Mouse (Mus musculus): Measurements from ENCODE around the gene Efcc1. TPM values are rescaled to one million over a fixed set of nuclear protein-coding genes. Genes with fewer than 3 reads are reported as not detected.
"Not testable (repeated sequence)": the region's sequence is repeated elsewhere in the genome, so short reads cannot be mapped to it uniquely, and the experiment has no call there.

Efcc1 gene
- polyA plus RNA-seq, 1 experiment, result not detected

- no peaks in the 10 kb centered on the region for H3K4me1 ChIP-seq (ENCODE audit: control insufficient read depth, insufficient read depth, low read length)
- H3K4me3 ChIP-seq (ENCODE audit: insufficient read depth, low read depth, low read length), result no peak overlapping the region
- H3K27ac ChIP-seq (ENCODE audit: insufficient read depth, low read depth, low read length), result no peak overlapping the region
- TF ChIP-seq CTCF (IDR thresholded peaks at IDR 0.05; ENCODE audit: insufficient read depth, low read depth, low read length), result no peak
- no peak for TF ChIP-seq POLR2A (IDR thresholded peaks at IDR 0.05; ENCODE audit: insufficient read depth, low read depth, low read length)
- 88% methylated on average over 8 of the region's 8 CpGs for WGBS
These were observed 19.7 kb downstream of the Efcc1 start for GRCm38 (mm10) chr6:87750184-87750910.

- no peak for TF ChIP-seq POLR2A (IDR thresholded peaks at IDR 0.05; ENCODE audit: insufficient read depth, low read depth, low read length)
- TF ChIP-seq CTCF (IDR thresholded peaks at IDR 0.05; ENCODE audit: insufficient read depth, low read depth, low read length), result no peak
- Histone ChIP-seq H3K4me1 (ENCODE audit: control insufficient read depth, insufficient read depth, low read length) (no peaks in the 10 kb centered on the region), H3K27ac (ENCODE audit: insufficient read depth, low read depth, low read length) (no peak overlapping the region), H3K4me3 (ENCODE audit: insufficient read depth, low read depth, low read length) (no peak overlapping the region)
- WGBS, result 95% methylated on average over 6 of the region's 6 CpGs
These were observed 20.9 kb downstream of the Efcc1 start for GRCm38 (mm10) chr6:87751574-87751973.

- no peak for TF ChIP-seq POLR2A (IDR thresholded peaks at IDR 0.05; ENCODE audit: insufficient read depth, low read depth, low read length)
- no peak for TF ChIP-seq CTCF (IDR thresholded peaks at IDR 0.05; ENCODE audit: insufficient read depth, low read depth, low read length)
- Histone ChIP-seq H3K27ac (ENCODE audit: insufficient read depth, low read depth, low read length) (no peak overlapping the region), H3K4me3 (ENCODE audit: insufficient read depth, low read depth, low read length) (no peak overlapping the region), H3K4me1 (ENCODE audit: control insufficient read depth, insufficient read depth, low read length) (no peaks in the 10 kb centered on the region)
- WGBS, result 98% methylated on average over 4 of the region's 4 CpGs
These were observed 24.5 kb downstream of the Efcc1 start for GRCm38 (mm10) chr6:87755196-87755595.

GRCm38 (mm10) chr6:87756896-87757295 lies 26.2 kb downstream of the Efcc1 start:
- Histone ChIP-seq H3K4me3 (ENCODE audit: insufficient read depth, low read depth, low read length) (no peak overlapping the region), H3K4me1 (ENCODE audit: control insufficient read depth, insufficient read depth, low read length) (no peaks in the 10 kb centered on the region), H3K27ac (ENCODE audit: insufficient read depth, low read depth, low read length) (no peak overlapping the region)
- TF ChIP-seq CTCF (IDR thresholded peaks at IDR 0.05; ENCODE audit: insufficient read depth, low read depth, low read length) (no peak), POLR2A (IDR thresholded peaks at IDR 0.05; ENCODE audit: insufficient read depth, low read depth, low read length) (no peak)
- 90% methylated on average over 8 of the region's 8 CpGs for WGBS

GRCm38 (mm10) chr6:87759404-87759803 lies 28.7 kb downstream of the Efcc1 start:
- TF ChIP-seq POLR2A (IDR thresholded peaks at IDR 0.05; ENCODE audit: insufficient read depth, low read depth, low read length) (no peak), CTCF (IDR thresholded peaks at IDR 0.05; ENCODE audit: insufficient read depth, low read depth, low read length) (no peak)
- Histone ChIP-seq H3K4me3 (ENCODE audit: insufficient read depth, low read depth, low read length) (no peak overlapping the region), H3K27ac (ENCODE audit: insufficient read depth, low read depth, low read length) (no peak overlapping the region), H3K4me1 (ENCODE audit: control insufficient read depth, insufficient read depth, low read length) (no peaks in the 10 kb centered on the region)
- 86% methylated on average over 3 of the region's 3 CpGs for WGBS

GRCm38 (mm10) chr6:87759850-87760249 lies 29.2 kb downstream of the Efcc1 start:
- WGBS, result 80% methylated on average over 3 of the region's 3 CpGs
- TF ChIP-seq CTCF (IDR thresholded peaks at IDR 0.05; ENCODE audit: insufficient read depth, low read depth, low read length) (no peak), POLR2A (IDR thresholded peaks at IDR 0.05; ENCODE audit: insufficient read depth, low read depth, low read length) (no peak)
- no peaks in the 10 kb centered on the region for H3K4me1 ChIP-seq (ENCODE audit: control insufficient read depth, insufficient read depth, low read length)
- no peak overlapping the region for H3K4me3 ChIP-seq (ENCODE audit: insufficient read depth, low read depth, low read length)
- H3K27ac ChIP-seq (ENCODE audit: insufficient read depth, low read depth, low read length), result no peak overlapping the region

- WGBS, result 90% methylated on average over 5 of the region's 5 CpGs
- no peak overlapping the region for H3K4me3 ChIP-seq (ENCODE audit: insufficient read depth, low read depth, low read length)
- TF ChIP-seq CTCF (IDR thresholded peaks at IDR 0.05; ENCODE audit: insufficient read depth, low read depth, low read length) (no peak), POLR2A (IDR thresholded peaks at IDR 0.05; ENCODE audit: insufficient read depth, low read depth, low read length) (no peak)
- no peaks in the 10 kb centered on the region for H3K4me1 ChIP-seq (ENCODE audit: control insufficient read depth, insufficient read depth, low read length)
- H3K27ac ChIP-seq (ENCODE audit: insufficient read depth, low read depth, low read length), result no peak overlapping the region
These were observed 31.5 kb downstream of the Efcc1 start for GRCm38 (mm10) chr6:87762161-87762560.

GRCm38 (mm10) chr6:87763376-87764280 lies 33.0 kb downstream of the Efcc1 start:
- H3K27ac ChIP-seq (ENCODE audit: insufficient read depth, low read depth, low read length), result no peak overlapping the region
- no peak overlapping the region for H3K4me3 ChIP-seq (ENCODE audit: insufficient read depth, low read depth, low read length)
- H3K4me1 ChIP-seq (ENCODE audit: control insufficient read depth, insufficient read depth, low read length), result no peaks in the 10 kb centered on the region
- WGBS, result 69% methylated on average over 4 of the region's 4 CpGs
- no peak for TF ChIP-seq POLR2A (IDR thresholded peaks at IDR 0.05; ENCODE audit: insufficient read depth, low read depth, low read length)
- no peak for TF ChIP-seq CTCF (IDR thresholded peaks at IDR 0.05; ENCODE audit: insufficient read depth, low read depth, low read length)

- WGBS, result 92% methylated on average over 2 of the region's 2 CpGs
- not testable (repeated sequence) for H3K4me1 ChIP-seq (ENCODE audit: control insufficient read depth, insufficient read depth, low read length); H3K4me3 ChIP-seq (ENCODE audit: insufficient read depth, low read depth, low read length); H3K27ac ChIP-seq (ENCODE audit: insufficient read depth, low read depth, low read length)
These were observed 33.6 kb downstream of the Efcc1 start for GRCm38 (mm10) chr6:87764296-87764695.
